Mouse (Mus musculus) stomach, postnatal 0 days (tissue): ENCODE measurements around the gene Lipc. TPM values are rescaled to one million over a fixed set of nuclear protein-coding genes. Genes with fewer than 3 reads are reported as not detected.

Source experiments
- ATAC-seq: fragments of 200-750 bp; cut with Nextera tagmentation; 2 replicates; pipeline ENCODE4 v1.8.0; 2017; ENCODE audit not compliant: low FRiP score, low TSS enrichment
- DNase-seq: peaks from one replicate; pipeline ENCODE4 v3.0.0-alpha.2; 2016; ENCODE audit warnings: low spot score
- H3K27ac ChIP-seq: fragments of 300-500 bp; sonication (generic); replicated peaks from 2 replicates; pipeline ENCODE4 v1.5.1; 2014; ENCODE audit warnings: mild to moderate bottlenecking, control low read depth
- H3K27me3 ChIP-seq: fragments of 300-500 bp; sonication (generic); 2 replicates; pipeline ENCODE4 v1.6.1; 2014; ENCODE audit warnings: low read length; ENCODE audit not compliant: control insufficient read depth, insufficient read depth
- H3K36me3 ChIP-seq: fragments of 300-500 bp; sonication (generic); 2 replicates; pipeline ENCODE4 v1.6.1; 2014; ENCODE audit warnings: low read length, mixed read lengths; ENCODE audit not compliant: control insufficient read depth, insufficient read depth
- H3K4me1 ChIP-seq: fragments of 300-500 bp; sonication (generic); replicated peaks from 2 replicates; pipeline ENCODE4 v1.6.1; 2014; ENCODE audit warnings: antibody characterized with exemption; ENCODE audit not compliant: control insufficient read depth, insufficient read depth
- H3K4me2 ChIP-seq: fragments of 300-500 bp; sonication (generic); replicated peaks from 2 replicates; pipeline ENCODE4 v1.6.1; 2014; ENCODE audit warnings: low read depth, mild to moderate bottlenecking, control low read depth, moderate library complexity
- H3K4me3 ChIP-seq: fragments of 300-500 bp; sonication (generic); 2 replicates; pipeline ENCODE4 v1.5.1; 2014; ENCODE audit warnings: low read depth, low read length, control low read depth
- H3K9ac ChIP-seq: fragments of 300-500 bp; sonication (generic); 2 replicates; pipeline ENCODE4 v1.6.1; 2014; ENCODE audit warnings: mild to moderate bottlenecking, low read length, control low read depth, mixed read lengths
- H3K9me3 ChIP-seq: fragments of 300-500 bp; sonication (generic); 2 replicates; pipeline ENCODE4 v1.6.1; 2016; ENCODE audit warnings: low read length; ENCODE audit not compliant: control insufficient read depth
- CTCF ChIP-seq: IDR thresholded peaks from 2 replicates; pipeline ENCODE4 v1.5.1; 2016; ENCODE audit warnings: antibody characterized with exemption, low read depth, mild to moderate bottlenecking, moderate library complexity
- EP300 ChIP-seq: optimal IDR thresholded peaks from 2 replicates; pipeline ENCODE3; 2016; ENCODE audit warnings: antibody characterized with exemption
- WGBS: fragments of 180-500 bp; shearing (Covaris S2); extraction: QIAGEN DNeasy Blood & Tissue Kit; methylation state at CpG from one replicate; pipeline ENCODE4 v1.1.7; 2014; 5-methylcytosine and 5-hydroxymethylcytosine counted together
- polyA plus RNA-seq: library from polyadenylated mRNA; unstranded; fragments of >200 nt; fragmentation: Nextera tagmentation; extraction: Ambion mirVana; gene quantifications from 2 replicates; pipeline ENCODE4 v1.2.1, GENCODE M21; 2015

Lipc gene
- polyA plus RNA-seq, 1 experiment from 2014 or later: 1.2 TPM

DNA sequence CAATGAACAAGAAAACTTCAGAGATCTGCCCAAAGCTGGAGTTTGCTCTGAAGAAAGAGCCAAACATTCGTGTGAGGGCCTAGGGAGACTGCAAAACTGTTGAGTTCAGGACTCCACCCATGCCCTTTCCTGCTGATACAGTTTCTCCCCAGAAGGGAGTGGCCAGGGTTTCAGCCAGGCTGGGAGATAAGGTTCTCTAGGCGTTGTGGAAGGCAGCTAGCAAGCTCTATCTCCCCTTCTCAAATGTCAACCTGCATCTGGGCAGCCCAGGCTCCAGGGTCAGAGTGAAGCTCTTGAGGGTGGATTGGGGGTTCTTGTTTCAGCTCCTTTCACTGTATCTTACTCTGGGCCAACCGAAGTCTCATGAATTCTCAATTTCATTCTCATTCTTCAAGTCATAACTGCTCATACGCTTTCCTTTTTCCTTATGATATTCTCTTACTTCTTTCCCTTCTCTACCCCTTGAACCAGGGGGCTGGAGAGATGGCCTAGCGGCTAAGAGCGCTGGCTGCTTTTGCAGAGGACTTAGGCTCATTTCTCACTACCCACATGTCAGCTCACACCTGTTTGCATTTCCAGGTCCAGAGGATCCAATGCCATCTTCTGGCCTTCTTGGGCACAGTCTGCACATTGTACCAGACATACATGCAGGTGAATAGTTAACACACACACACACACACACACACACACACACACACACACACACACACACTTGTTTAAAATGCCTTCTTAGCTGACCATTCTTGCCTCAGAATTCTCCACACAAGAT lies 25.0 kb downstream of the Lipc start:
- no peak overlapping the region for H3K4me3 ChIP-seq
- H3K9me3 ChIP-seq: no peaks in the 10 kb centered on the region
- peak; percentile 33 for TF ChIP-seq CTCF
- TF ChIP-seq EP300: no peak
- peak; percentile 63 for DNase-seq
- no peaks in the 10 kb centered on the region for H3K36me3 ChIP-seq
- no peak overlapping the region for H3K9ac ChIP-seq
- H3K27me3 ChIP-seq: no peaks in the 10 kb centered on the region
- 42% methylated on average over 6 of the region's 6 CpGs for WGBS
- ATAC-seq: peak; percentile 71
- H3K4me1 ChIP-seq: peaks cover 1% of the 10 kb centered on the region; the same call in 1 of the 2 replicates
- no peak overlapping the region for H3K4me2 ChIP-seq
- H3K27ac ChIP-seq: peak overlapping the region; percentile 45

- Histone ChIP-seq H3K36me3 (no peaks in the 10 kb centered on the region), H3K27me3 (no peaks in the 10 kb centered on the region), H3K9me3 (no peaks in the 10 kb centered on the region), H3K9ac (no peak overlapping the region), H3K4me2 (no peak overlapping the region), H3K4me3 (no peak overlapping the region), H3K27ac (no peak overlapping the region), H3K4me1 (peaks cover 3% of the 10 kb centered on the region; the same call in 1 of the 2 replicates)
- DNase-seq: no peak
- TF ChIP-seq CTCF (no peak), EP300 (no peak)
- 86% methylated on average over 6 of the region's 6 CpGs for WGBS
- ATAC-seq: 0 out of 2 replicates have a peak, but pooled peaks have one; percentile 39
Measured at GRCm38 (mm10) chr9:70925225-70925624, 26.8 kb downstream of the Lipc start.

DNA sequence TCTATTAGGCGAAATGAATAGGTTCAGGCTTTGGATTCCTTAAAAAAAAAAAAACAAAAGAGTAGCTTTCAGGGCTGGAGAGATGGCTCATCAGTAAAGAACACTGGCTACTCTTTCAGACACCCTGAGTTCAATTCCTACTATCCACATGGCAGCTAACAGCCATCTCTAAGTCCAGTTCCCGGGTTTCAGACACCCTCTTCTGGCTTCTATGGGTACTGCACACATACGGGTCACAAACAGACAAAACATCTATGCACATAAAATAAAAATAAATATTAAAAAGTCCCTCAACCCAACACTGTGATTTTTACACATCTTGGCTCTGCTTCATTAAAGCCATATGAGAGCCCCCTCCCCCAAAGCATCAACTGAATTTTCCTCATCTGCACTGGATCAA lies 27.3 kb downstream of the Lipc start:
- H3K4me1 ChIP-seq: peaks cover 3% of the 10 kb centered on the region; the same call in 1 of the 2 replicates
- no peak overlapping the region for H3K27ac ChIP-seq
- no peak overlapping the region for H3K9ac ChIP-seq
- no peak overlapping the region for H3K4me3 ChIP-seq
- H3K36me3 ChIP-seq: no peaks in the 10 kb centered on the region
- 93% methylated on average over 3 of the region's 3 CpGs for WGBS
- no peak for ATAC-seq
- H3K27me3 ChIP-seq: no peaks in the 10 kb centered on the region
- TF ChIP-seq CTCF (peak; percentile 52), EP300 (no peak)
- H3K9me3 ChIP-seq: no peaks in the 10 kb centered on the region
- no peak overlapping the region for H3K4me2 ChIP-seq
- DNase-seq: no peak

DNA sequence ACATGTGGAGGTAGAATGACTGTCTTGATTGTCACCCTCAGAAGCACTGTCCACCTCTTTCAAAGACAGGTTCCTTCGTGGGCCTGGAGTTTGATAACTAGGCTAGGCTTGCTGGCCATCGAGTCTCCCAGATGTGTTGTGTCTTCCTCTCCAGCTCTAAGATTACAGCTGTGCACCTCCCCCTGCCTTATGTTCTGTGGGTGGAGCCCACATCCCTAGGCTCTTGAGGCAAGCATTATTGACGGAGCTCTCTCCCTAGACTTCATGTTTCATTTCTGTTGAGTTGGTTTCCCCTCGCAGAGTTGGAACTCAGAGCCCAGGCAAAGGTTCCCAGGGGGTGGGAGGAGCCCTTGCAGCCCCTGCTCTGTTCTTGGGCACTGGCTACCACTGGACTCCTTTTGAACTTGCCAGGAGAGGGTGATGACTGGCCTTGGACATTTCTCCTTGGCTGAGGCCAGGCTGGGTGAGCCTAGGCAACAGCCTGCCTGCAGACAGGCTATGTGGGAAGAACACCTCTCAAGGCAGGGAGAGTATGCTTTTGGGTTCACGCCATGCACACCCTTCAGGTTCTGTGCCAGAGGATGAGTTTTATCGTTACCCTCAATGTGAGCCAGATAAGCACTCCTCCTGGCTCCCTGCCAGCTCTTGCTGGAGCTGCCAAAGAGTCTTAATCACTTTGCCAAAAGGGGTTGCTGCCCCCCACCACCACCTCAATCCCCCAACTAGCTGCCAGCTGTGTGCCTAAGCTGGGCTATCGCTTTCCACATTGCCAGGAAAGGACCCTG lies 30.1 kb downstream of the Lipc start:
- 42% methylated on average over 7 of the region's 7 CpGs for WGBS
- no peaks in the 10 kb centered on the region for H3K36me3 ChIP-seq
- no peak overlapping the region for H3K27ac ChIP-seq
- peaks cover 3% of the 10 kb centered on the region; the same call in 1 of the 2 replicates for H3K4me1 ChIP-seq
- no peaks in the 10 kb centered on the region for H3K27me3 ChIP-seq
- no peak overlapping the region for H3K4me2 ChIP-seq
- peak; percentile 59 for DNase-seq
- no peaks in the 10 kb centered on the region for H3K9me3 ChIP-seq
- H3K9ac ChIP-seq: no peak overlapping the region
- no peak overlapping the region for H3K4me3 ChIP-seq
- peak; percentile 31; the same call in 1 of the 2 replicates for ATAC-seq
- TF ChIP-seq EP300 (no peak), CTCF (no peak)

- ATAC-seq (0 out of 2 replicates have a peak, but pooled peaks have one; percentile 6), DNase-seq (no peak)
- WGBS: 52% methylated on average over 3 of the region's 3 CpGs
- no peak for TF ChIP-seq EP300
- TF ChIP-seq CTCF: no peak
- Histone ChIP-seq H3K4me2 (no peak overlapping the region), H3K9me3 (no peaks in the 10 kb centered on the region), H3K4me3 (no peak overlapping the region), H3K36me3 (no peaks in the 10 kb centered on the region), H3K9ac (no peak overlapping the region), H3K4me1 (peaks cover 3% of the 10 kb centered on the region; the same call in 1 of the 2 replicates), H3K27ac (no peak overlapping the region), H3K27me3 (no peaks in the 10 kb centered on the region)
Measured at GRCm38 (mm10) chr9:70921132-70921531, 30.9 kb downstream of the Lipc start.

GRCm38 (mm10) chr9:70919271-70919670 lies 32.8 kb downstream of the Lipc start:
- Histone ChIP-seq H3K27me3 (no peaks in the 10 kb centered on the region), H3K9me3 (no peaks in the 10 kb centered on the region), H3K4me1 (peaks cover 3% of the 10 kb centered on the region; the same call in 1 of the 2 replicates), H3K4me3 (no peak overlapping the region), H3K4me2 (no peak overlapping the region), H3K27ac (no peak overlapping the region), H3K36me3 (no peaks in the 10 kb centered on the region), H3K9ac (no peak overlapping the region)
- ATAC-seq (no peak), DNase-seq (no peak)
- TF ChIP-seq CTCF (no peak), EP300 (no peak)
- WGBS: 86% methylated on average over 3 of the region's 3 CpGs
